Mouse (Mus musculus) intestine, embryonic 16.5 days (tissue): ENCODE data around the gene Mtor. TPM values are rescaled to one million over a fixed set of nuclear protein-coding genes. Genes with fewer than 3 reads are reported as not detected.

Experiments used
- ATAC-seq: fragments of 200-750 bp; cut with Nextera tagmentation; 2 replicates; pipeline ENCODE4 v1.8.0; 2017; ENCODE audit warnings: moderate TSS enrichment, moderate library complexity
- H3K27ac ChIP-seq: fragments of 300-500 bp; sonication (generic); 2 replicates; pipeline ENCODE4 v1.5.1; 2014; ENCODE audit warnings: mild to moderate bottlenecking, low read length
- H3K27me3 ChIP-seq: fragments of 300-500 bp; sonication (generic); replicated peaks from 2 replicates; pipeline ENCODE4 v1.6.1; 2014; ENCODE audit warnings: low read length, control low read depth, mixed read lengths; ENCODE audit not compliant: control insufficient read depth, insufficient read depth
- H3K36me3 ChIP-seq: fragments of 300-500 bp; sonication (generic); 2 replicates; pipeline ENCODE4 v1.6.1; 2014; ENCODE audit warnings: low read length, control low read depth; ENCODE audit not compliant: control insufficient read depth, insufficient read depth
- H3K4me1 ChIP-seq: fragments of 300-500 bp; sonication (generic); 2 replicates; pipeline ENCODE4 v1.6.1; 2014; ENCODE audit warnings: low read length, control low read depth, mixed read lengths; ENCODE audit not compliant: control insufficient read depth, insufficient read depth
- H3K4me2 ChIP-seq: fragments of 300-500 bp; sonication (generic); 2 replicates; pipeline ENCODE4 v1.6.1; 2014; ENCODE audit warnings: low read depth, low read length, control low read depth
- H3K4me3 ChIP-seq: fragments of 300-500 bp; sonication (generic); 2 replicates; pipeline ENCODE4 v1.5.1; 2014; ENCODE audit warnings: mild to moderate bottlenecking, low read length
- H3K9ac ChIP-seq: fragments of 300-500 bp; sonication (generic); 2 replicates; pipeline ENCODE4 v1.6.1; 2014; ENCODE audit warnings: low read depth, low read length
- H3K9me3 ChIP-seq: fragments of 300-500 bp; sonication (generic); 2 replicates; pipeline ENCODE4 v1.6.1; 2016; ENCODE audit warnings: low read length, control low read depth; ENCODE audit not compliant: control insufficient read depth
- WGBS: fragments of 180-500 bp; shearing (Covaris S2); extraction: QIAGEN DNeasy Blood & Tissue Kit; methylation state at CpG from one replicate; pipeline ENCODE4 v1.1.7; 2014; 5-methylcytosine and 5-hydroxymethylcytosine counted together
- polyA plus RNA-seq: library from polyadenylated mRNA; unstranded; fragments of >200 nt; fragmentation: Nextera tagmentation; extraction: Ambion mirVana; gene quantifications from 2 replicates; pipeline ENCODE4 v1.2.1, GENCODE M21; 2015

The Mtor gene
- polyA plus RNA-seq: 9.2 and 10.9 TPM in 2 replicates

- Histone ChIP-seq H3K36me3 (no peaks in the 10 kb centered on the region), H3K27ac (peak within 1 kb of the TSS; percentile 74), H3K4me2 (peak within 1 kb of the TSS; percentile 81), H3K4me3 (peak within 1 kb of the TSS; percentile 98), H3K9me3 (no peaks in the 10 kb centered on the region), H3K9ac (peak within 1 kb of the TSS; percentile 92), H3K27me3 (no peaks in the 10 kb centered on the region), H3K4me1 (peaks cover 11% of the 10 kb centered on the region)
- under 1% methylated on average over 56 of the region's 56 CpGs for WGBS
- ATAC-seq: peak; percentile 94
Measured at GRCm38 (mm10) chr4:148448179-148448852, at the start of gene Mtor. TSS of gene Mtor (plus strand) at chr4:148448611.

DNA sequence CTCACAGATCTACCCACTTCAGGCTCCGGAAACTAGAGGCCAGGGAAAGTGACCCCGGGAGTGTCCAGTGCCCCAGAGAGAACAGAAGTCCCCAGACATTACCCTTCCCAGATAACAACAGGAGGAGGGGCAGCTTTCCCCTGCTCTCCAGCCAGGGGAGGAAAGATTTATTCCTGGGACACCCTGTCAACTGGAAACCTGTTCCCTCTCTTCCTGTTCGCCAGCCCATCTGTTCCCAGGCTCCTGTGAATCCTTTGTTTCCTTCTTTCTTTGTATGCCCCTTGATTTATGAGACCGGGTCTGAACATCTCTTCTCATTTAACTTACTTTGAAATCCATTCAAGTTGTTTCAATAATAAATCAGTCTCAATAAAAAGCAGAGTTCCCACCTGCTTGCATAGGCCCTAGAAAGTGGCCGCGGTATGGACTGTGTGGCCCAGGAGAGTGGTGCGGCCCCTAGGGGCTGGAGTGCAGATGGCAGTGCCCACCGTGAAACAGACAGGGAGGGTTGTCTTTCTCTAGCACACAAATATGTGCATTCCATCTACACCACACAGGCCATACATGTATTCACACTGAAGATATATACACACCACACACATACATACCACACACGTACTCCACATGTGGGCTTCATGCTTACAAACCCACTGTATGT is 48.8 kb upstream of the Mtor start:
- WGBS: 58% methylated on average over 9 of the region's 9 CpGs
- H3K36me3 ChIP-seq: no peaks in the 10 kb centered on the region
- peaks cover 10% of the 10 kb centered on the region for H3K27me3 ChIP-seq
- no peak overlapping the region for H3K27ac ChIP-seq
- no peaks in the 10 kb centered on the region for H3K9me3 ChIP-seq
- H3K4me3 ChIP-seq: no peak overlapping the region
- H3K9ac ChIP-seq: no peak overlapping the region
- ATAC-seq: no peak
- no peaks in the 10 kb centered on the region; the same call in 1 of the 2 replicates for H3K4me1 ChIP-seq
- H3K4me2 ChIP-seq: no peak overlapping the region

- no peak for ATAC-seq
- no peak overlapping the region for H3K4me3 ChIP-seq
- no peak overlapping the region for H3K9ac ChIP-seq
- 17% methylated on average over 12 of the region's 12 CpGs for WGBS
- peaks cover 4% of the 10 kb centered on the region for H3K4me1 ChIP-seq
- H3K9me3 ChIP-seq: no peaks in the 10 kb centered on the region
- H3K4me2 ChIP-seq: no peak overlapping the region
- no peak overlapping the region for H3K27ac ChIP-seq
- H3K36me3 ChIP-seq: no peaks in the 10 kb centered on the region
- H3K27me3 ChIP-seq: peaks cover 31% of the 10 kb centered on the region
Measured at GRCm38 (mm10) chr4:148403402-148403801, 45.0 kb upstream of the Mtor start.

DNA sequence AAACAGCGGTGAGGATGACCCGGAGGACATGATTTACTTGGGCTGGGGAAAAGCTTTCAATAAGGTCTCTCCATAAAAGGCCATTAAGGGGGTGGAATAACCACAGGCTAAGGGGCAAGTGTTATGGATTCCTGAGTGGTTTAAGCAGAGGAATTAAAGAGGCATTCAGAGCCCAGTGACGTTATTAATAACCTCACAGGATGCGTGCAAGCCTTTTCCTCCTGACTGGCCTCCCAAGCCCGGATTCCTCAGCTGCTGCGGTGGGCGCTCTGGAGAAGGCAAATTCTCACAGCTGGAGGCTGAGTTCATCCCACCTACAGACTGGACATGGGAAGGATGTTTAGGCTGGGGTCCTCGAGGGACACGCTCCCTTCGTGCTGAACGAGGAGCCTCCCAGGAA is 43.7 kb upstream of the Mtor start:
- Histone ChIP-seq H3K36me3 (no peaks in the 10 kb centered on the region), H3K4me2 (no peak overlapping the region), H3K27ac (no peak overlapping the region), H3K9me3 (no peaks in the 10 kb centered on the region), H3K27me3 (peaks cover 36% of the 10 kb centered on the region), H3K4me3 (no peak overlapping the region), H3K9ac (no peak overlapping the region), H3K4me1 (peaks cover 4% of the 10 kb centered on the region)
- no peak for ATAC-seq
- WGBS: 6% methylated on average over 11 of the region's 11 CpGs

DNA sequence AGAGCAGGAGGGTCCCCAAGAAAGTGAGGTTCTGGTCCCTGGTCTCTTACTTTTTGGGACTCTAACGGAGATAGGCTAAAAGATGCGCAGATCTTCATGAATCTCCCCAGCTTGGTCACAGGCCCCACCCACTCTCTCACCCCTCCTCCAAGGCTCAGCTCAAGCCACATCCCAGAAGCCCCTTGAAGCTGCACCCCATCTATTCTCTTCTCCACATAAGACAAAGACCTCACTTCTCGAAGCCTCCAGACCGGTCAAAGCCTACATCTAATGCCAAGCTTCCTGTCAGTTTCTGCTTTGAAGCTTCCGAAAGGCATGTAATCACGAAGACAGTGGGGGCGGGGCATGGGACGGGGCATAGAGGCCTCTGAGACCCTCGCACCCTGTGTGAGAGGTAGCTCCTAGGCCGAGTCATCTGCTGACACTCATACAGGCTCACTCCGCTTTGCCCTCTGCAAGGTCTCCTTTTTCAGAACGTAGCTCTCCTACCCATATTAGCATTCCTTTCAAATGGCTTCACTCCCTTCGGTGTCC is 43.1 kb upstream of the Mtor start:
- H3K9ac ChIP-seq: no peak overlapping the region
- H3K4me1 ChIP-seq: peaks cover 4% of the 10 kb centered on the region
- H3K36me3 ChIP-seq: no peaks in the 10 kb centered on the region
- ATAC-seq: no peak
- H3K4me3 ChIP-seq: no peak overlapping the region
- 13% methylated on average over 13 of the region's 13 CpGs for WGBS
- H3K27ac ChIP-seq: no peak overlapping the region
- no peaks in the 10 kb centered on the region for H3K9me3 ChIP-seq
- no peak overlapping the region for H3K4me2 ChIP-seq
- H3K27me3 ChIP-seq: peaks cover 36% of the 10 kb centered on the region

- 71% methylated on average over 10 of the region's 10 CpGs for WGBS
- Histone ChIP-seq H3K4me3 (no peak overlapping the region), H3K27me3 (peaks cover 32% of the 10 kb centered on the region), H3K36me3 (no peaks in the 10 kb centered on the region), H3K9me3 (no peaks in the 10 kb centered on the region), H3K27ac (no peak overlapping the region), H3K4me1 (peaks cover 4% of the 10 kb centered on the region), H3K9ac (no peak overlapping the region), H3K4me2 (no peak overlapping the region)
- ATAC-seq: no peak
Measured at GRCm38 (mm10) chr4:148408256-148408975, 40.0 kb upstream of the Mtor start.

DNA sequence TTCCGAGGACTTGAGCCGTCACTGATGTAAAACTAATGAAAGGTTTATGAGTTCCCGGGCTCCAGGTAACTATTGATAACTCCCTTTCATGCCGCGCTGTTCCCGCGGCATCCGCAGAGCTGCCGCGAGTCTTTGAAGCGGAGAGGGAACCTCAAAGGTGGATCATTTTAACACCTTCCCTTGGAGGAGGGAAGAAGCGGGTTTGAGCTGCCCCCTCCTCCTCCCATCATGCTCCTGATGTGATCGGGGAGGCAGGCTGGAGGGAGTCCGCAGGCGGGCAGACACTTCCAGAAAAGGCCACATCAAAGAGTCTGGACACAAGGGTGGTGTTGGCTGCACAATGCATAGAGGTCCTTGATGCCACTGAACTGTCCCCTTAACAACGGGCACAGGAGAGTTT is 32.8 kb upstream of the Mtor start:
- Histone ChIP-seq H3K9ac (no peak overlapping the region), H3K36me3 (no peaks in the 10 kb centered on the region), H3K9me3 (no peaks in the 10 kb centered on the region), H3K4me2 (no peak overlapping the region), H3K27ac (no peak overlapping the region), H3K4me3 (no peak overlapping the region), H3K4me1 (no peaks in the 10 kb centered on the region), H3K27me3 (peaks cover 13% of the 10 kb centered on the region; the same call in 1 of the 2 replicates)
- WGBS: 9% methylated on average over 16 of the region's 16 CpGs
- no peak for ATAC-seq

DNA sequence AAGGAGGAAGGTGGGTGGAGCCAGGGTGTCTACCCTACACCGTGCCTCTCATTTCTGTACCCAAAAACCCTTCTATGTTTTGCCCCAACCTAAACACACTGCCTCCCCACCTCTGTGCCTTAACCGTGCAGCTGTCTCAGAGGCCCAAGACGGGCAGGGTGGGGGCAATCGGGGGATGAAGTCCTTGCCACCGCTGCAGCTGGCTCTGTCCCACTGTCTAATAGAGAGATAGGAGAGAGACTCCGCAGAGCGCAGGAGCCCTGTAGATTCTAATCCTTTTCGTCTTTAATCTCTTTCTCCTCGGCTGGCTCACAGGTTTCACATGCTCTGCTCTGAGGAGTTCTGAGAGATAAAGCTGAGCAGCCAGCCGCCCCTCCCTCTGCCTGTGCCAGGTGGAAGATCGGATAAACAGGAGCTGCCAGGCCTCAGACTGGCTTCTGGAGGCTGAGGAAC is 31.3 kb upstream of the Mtor start:
- Histone ChIP-seq H3K27ac (no peak overlapping the region), H3K9ac (no peak overlapping the region), H3K4me2 (no peak overlapping the region), H3K36me3 (no peaks in the 10 kb centered on the region), H3K27me3 (peaks cover 13% of the 10 kb centered on the region; the same call in 1 of the 2 replicates), H3K4me1 (no peaks in the 10 kb centered on the region), H3K9me3 (no peaks in the 10 kb centered on the region), H3K4me3 (no peak overlapping the region)
- no peak for ATAC-seq
- WGBS: 42% methylated on average over 11 of the region's 11 CpGs

DNA sequence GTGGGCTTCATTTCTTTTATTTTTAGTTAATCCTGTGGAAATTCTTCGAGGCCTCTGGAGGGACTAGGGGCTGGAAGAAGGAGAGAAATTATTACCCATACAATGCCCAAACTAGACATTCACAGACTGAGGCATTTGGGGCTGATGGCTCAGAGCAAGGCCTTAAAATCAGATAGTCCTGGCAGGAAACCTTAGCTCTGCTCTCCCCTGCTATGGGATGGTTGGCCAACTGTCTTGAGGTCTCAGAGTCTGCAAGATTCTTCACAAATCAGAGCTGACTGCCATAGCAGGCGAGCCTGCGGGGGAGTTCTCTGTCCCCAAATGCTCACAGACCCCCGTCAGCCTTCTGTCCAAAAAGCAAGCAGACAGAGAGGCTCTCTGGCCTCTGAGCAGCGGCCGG is 30.9 kb upstream of the Mtor start:
- no peak for ATAC-seq
- peaks cover 13% of the 10 kb centered on the region; the same call in 1 of the 2 replicates for H3K27me3 ChIP-seq
- no peaks in the 10 kb centered on the region for H3K36me3 ChIP-seq
- H3K4me1 ChIP-seq: no peaks in the 10 kb centered on the region
- no peak overlapping the region for H3K4me2 ChIP-seq
- H3K4me3 ChIP-seq: no peak overlapping the region
- WGBS: 55% methylated on average over 6 of the region's 6 CpGs
- no peaks in the 10 kb centered on the region for H3K9me3 ChIP-seq
- H3K27ac ChIP-seq: no peak overlapping the region
- H3K9ac ChIP-seq: no peak overlapping the region
